Mouse (Mus musculus): Measurements from ENCODE around the gene Adipor1.

Adipor1 gene

DNA sequence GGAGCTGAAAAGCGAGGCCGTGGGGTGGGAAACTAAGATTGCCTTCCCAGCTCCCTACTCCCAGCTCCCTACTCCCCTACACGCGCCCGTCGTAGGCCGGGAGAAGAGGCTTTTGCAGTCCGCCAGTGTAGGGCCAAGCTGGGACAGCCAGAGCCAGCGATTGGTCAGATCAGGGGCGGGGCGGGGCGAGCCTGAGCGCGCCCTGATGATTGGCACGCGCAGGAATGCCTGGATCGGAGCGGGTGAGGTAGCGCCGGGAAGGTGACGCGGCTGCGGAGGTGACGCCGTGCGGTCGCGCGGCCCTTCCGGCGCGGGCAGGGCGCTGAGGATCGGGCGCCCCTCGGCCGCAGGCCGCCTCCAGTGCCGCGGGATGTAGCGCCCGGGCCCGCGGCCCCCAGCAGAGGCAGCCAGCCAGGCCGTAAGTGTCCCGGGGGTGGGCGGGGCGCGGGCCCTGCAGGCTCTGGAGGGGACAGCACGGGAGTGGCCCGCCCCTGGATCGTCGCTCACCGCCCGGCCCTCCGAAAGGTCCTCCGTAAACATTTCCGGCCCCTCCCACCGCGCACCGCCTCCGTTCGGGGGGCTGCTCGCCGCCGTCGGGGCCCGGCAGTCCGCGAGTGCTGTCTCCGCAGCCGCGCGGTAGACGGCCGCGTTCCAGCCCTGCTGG, at the start of gene Adipor1:
Gene Adipor1, plus strand, starts transcription at position 211 of the 664 bp plus-strand sequence.
- DNase-seq: peak; percentile 95

DNA sequence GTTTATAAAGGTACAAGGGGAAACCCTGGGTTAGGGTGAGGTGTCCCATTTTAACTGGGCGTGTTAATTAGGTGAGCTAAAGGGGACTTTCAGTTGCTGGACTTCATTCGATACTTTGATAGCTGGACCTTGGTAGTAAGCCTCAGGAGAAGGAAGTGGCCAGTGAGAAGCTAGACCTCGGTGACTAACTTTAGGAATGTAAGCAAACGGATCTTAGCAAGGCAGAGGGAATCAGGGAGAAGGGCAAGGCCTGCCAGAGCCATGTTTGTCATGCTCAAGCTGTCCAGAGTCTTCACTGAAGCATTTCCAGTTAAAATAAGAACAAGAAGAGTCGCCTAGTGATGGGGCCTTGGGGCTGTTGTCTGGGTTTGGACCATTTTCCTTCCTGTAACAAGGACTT, 49.7 kb upstream of the Adipor1 start:
- no peak for DNase-seq

DNA sequence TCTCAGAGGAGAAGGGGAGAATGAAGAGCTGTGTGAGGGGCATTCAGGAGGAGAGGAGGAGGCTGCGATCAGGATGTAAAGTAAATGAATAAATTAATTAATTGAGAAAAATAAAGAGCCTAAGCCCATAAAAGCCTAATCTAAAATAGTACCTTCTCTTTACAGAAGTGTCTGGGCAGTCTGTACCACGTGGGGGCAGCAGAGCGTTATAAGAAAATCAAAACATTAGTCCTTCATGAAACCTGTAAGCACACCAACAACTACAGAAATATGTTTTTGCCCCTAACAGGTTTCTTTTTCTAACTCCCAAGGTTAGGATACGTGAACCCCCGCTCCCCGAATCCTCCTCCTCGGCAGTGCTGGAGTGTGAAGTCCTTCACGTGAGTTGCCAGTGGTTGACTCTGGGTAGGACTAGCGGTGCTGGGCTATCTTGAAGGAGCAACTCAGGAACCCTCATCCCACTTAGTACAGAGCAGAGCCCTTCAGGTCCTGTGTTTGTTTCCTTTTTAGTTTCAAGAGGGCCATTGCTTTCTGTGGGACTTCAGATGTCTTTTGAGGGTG, 46.3 kb upstream of the Adipor1 start:
- DNase-seq: peak; percentile 76

DNA sequence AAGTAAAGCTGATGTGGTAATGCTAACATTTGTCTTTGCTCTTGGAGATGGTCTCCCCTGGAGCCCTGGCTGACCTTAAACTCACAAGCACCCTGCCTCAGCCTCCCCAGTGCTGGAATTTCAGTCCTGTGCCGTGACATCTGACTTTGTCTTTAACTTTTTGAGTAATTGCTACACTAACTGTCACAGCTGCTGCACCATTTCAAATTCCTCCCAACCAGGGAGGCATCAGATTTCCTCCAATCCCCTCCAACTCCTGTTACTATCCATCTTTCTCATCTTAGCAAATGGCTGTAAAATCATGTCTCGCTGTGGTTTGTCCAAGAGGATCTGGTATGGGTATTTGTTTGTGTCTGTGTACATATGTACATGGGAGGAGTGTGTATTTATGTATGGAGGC, 41.1 kb upstream of the Adipor1 start:
- DNase-seq: no peak

DNA sequence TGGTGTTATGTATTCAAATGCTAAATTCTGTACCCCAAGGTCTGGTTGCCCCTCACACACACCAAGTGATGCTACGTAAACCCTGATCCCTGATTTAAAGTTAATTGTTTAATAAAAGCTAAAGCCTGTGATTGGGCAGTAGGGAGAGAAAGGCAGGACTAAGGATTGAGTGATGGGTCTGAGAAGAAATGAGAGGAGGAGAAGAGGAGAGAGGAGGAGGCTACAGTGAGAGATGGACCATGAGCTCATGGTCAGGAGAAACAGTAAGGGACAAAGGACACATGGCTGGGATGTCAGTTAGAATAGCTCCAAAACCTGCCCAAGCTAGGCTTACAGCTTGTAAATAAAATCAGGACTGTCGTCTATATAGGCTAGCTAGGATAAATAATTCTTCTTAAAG, 34.1 kb upstream of the Adipor1 start:
- DNase-seq: no peak

DNA sequence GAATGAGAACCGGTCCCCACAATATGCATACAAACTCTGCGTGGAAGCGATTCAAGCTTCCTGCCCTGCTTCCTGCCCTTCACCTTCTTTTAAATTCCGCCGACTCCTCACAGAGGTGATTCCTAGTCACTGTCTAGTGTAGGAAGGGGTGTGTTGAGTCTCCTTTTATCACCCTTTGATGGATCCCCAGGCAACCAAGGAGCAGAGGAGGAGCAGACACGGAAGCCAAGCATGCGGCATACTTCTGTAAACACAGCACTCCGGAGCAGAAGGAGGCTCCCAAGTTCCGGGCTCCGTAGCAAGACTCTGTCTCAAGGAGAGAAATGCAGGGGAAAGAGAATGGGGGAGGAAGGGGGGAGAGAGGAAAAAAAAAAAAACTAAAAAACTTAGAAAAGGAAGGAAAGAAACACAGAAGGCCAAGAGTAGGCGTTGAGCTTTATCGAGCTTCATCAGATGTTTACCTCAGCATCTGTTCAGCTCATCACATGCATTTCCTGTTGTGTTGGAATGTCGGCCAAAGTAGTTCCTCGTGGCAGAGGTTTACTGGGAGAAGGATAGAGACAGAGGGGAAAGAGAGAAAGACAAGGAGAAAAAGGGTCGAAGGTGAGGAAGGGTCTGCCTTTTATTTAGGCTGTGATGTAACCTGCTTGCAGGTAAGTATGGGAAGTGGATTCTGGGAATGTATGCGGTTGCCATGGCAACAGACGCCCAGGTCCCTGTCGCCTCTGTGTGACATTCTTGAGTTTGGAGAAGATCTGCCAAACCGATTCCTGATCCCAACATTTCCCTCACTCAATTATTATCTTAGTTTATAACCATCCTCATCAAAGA, 33.2 kb upstream of the Adipor1 start:
- no peak for DNase-seq

DNA sequence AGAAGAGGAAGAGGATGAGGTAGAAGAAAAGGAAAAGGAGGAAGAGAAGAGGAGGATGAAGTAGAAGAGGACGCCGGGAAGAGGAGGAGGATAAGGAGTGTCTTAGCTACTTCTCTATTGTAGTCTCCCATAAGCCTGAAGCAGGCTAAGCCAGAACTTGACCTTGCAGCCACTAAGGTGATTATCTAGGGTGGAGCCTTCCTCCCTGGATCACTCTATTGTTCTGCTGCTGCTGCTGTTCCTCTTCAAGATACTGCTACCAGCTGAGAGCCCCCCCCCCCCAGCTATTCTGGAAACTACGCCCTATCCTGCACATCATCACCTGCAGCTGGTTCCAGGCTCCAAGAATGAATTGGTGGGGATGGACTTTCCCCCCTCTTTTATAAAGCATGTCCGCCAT, 30.6 kb upstream of the Adipor1 start:
- DNase-seq: no peak

DNA sequence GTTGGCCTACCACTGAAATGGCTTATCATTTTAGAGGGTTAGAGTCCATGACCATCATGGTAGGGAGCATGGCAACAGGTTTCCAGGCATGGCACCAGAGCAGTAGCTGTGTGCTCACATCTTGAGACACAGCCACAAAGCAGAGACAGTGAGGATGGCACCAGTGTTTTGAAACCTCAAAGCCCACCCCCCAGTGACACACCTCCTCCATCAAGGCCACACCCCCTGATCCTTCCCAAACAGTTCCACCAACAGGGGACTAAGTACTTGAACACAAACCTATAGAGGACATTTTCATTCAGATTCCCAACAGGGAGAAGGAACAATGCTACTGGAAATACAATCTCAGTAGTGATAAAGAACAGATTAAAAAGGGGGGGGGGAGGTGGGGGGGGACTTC, 30.0 kb upstream of the Adipor1 start:
- DNase-seq: no peak

DNA sequence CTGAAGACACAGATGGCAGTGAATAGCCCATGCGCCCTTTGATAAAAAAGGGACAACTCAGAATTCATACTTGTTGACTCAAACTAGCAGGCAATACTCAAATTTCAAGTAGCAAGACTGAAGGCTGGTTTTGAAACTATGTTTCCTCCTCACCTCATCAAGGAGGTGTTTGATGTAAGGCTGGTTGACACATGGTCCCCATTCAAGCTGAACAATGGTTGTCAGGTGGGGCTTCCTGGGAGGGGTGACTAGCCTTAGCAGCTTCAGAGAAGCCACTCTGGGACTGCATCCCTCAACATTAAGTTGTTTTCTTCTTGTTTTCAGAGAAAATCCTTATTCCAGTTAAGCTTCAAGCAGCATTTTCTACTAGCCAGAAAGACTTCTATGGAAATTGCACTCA, 29.5 kb upstream of the Adipor1 start, which contains the start of gene 4933406M09Rik:
Gene 4933406M09Rik, plus strand, starts transcription at position 275 of the 400 bp plus-strand sequence.
- DNase-seq: no peak

DNA sequence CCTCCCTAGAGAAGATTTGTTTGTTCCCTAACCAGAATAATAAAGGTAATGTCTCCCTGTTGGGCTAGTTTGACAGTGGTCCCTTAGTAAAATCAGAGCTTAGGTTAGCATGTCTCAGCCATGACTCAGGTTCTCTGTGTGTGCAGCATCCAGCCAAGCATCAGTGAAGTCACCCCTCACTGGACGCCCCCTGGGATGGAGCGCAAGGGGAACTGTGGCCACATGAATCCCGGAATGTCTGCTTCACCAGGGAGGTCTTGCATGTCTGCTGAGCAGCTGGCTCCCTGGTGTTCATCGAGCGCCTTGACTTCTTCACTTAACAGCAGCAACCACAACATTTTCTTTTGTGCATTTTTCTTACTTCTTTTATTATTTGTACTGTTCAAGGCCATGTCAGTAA, 21.4 kb upstream of the Adipor1 start:
- DNase-seq: no peak

DNA sequence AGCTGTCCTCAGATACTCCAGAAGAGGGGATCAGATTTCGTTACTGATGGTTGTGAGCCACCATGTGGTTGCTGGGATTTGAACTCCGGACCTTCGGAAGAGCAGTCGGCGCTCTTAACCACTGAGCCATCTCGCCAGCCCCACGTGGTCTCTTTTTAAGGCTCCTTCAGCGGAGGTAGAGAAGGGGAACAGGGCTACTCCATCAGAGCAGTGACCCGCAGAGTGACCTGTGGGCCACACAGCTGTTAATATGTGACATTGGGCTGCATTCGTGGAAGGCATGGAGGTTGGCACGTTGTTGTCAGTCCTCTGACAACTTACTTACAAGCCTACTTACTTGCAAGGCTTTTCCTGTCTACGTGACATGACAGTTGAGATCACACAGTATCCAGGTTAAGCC, 17.0 kb upstream of the Adipor1 start:
- no peak for DNase-seq

DNA sequence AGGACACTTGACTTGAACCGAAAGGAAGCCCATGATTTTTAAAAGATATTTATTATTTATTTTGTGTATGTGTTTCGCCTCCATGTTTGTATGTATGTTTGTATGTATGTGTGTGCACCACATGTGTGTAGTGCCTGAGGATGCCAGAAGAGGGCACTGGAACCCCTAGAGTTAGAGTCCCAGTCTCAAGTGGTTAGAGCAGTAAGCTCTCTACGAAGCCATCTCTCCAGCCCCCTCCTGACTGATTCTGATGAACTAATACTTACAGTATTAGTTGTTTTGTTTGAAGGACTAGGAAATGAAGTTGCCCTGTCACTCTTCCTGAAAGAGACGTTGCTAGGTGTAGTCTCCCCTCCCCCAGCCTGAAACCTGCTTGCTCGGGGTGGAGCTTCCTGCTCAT, 15.4 kb upstream of the Adipor1 start:
- DNase-seq: peak; percentile 34

DNA sequence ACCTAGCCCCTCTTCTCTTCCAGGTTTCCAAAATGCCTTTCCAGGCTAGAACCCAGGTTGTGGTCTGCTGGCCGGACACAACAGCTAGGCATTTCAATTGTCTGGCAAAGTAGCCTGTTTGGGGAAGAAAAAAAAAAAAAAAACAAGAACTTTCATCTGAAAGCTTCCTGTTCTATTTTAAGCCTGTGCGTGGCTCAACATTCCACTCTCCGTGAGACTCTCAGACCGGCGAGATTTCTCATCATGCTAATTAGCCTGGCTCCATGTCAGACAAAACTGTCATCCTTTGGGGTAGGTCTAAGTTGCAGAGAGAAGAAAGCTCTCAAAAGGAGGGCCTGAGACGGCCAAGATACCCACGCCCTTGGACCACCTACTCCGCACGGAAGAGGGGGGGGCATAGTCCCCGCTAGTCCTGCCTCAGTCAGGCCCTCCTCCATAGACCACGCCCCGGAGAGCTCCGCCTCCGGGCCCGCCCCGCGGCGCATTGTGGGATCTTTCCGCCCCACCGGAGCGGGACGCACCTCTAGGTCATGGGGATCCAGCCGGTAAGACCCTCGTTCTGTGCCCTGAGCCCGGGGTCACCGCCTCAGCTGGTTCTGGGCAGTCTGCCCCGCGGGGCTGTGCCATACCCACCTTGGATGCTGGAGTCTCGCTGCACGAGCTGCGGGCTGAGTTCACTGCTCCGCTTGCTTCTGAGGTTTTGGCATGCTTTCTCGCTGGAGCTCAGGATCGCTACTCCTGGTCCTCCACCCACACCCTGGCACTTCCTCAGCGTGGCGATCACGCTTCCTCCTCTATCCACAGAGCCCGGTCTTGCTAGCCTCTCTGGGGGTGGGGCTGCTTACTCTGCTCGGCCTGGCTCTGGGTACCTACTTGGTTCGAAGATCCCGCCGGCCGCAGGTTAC, 9.4 kb upstream of the Adipor1 start, which contains the start of gene Cyb5r1:
Gene Cyb5r1, plus strand, starts transcription at position 51 of the 905 bp plus-strand sequence.
- DNase-seq: peak; percentile 86

DNA sequence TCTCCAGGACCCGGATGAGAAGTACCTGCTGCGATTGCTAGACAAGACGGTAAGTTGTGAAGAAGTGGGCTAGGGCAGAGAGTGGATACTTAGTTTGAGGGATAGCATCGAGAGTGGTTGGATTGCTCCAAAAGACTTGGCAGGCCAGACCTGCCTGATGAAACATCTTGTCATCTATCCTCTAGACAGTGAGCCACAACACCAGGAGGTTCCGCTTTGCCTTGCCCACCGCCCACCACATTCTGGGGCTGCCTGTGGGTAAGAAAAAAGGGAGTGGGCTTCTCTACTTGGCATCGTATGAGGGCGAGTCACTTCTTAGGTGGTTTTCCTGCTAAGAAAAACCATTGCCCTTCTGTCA, 8.8 kb upstream of the Adipor1 start:
- DNase-seq: no peak

DNA sequence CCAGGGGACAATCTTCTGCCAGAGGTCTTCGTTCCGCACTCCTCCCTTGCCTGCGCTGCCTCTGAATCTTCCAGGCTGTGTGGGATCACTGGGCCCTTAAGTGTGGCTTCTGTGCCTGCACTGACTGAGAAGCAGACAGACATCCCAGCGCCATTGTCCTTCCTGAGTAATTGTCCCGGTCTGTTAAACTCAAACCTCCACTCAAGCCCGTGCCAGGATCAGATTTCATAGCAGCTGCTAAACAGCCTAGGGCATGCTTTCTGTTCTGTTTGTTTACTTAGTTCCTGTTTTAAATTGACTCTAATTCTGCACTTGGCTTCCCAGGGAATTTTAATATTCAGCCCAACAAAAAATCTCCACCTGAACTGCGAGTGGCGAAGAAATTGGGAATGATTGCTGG, 7.1 kb upstream of the Adipor1 start:
- no peak for DNase-seq

DNA sequence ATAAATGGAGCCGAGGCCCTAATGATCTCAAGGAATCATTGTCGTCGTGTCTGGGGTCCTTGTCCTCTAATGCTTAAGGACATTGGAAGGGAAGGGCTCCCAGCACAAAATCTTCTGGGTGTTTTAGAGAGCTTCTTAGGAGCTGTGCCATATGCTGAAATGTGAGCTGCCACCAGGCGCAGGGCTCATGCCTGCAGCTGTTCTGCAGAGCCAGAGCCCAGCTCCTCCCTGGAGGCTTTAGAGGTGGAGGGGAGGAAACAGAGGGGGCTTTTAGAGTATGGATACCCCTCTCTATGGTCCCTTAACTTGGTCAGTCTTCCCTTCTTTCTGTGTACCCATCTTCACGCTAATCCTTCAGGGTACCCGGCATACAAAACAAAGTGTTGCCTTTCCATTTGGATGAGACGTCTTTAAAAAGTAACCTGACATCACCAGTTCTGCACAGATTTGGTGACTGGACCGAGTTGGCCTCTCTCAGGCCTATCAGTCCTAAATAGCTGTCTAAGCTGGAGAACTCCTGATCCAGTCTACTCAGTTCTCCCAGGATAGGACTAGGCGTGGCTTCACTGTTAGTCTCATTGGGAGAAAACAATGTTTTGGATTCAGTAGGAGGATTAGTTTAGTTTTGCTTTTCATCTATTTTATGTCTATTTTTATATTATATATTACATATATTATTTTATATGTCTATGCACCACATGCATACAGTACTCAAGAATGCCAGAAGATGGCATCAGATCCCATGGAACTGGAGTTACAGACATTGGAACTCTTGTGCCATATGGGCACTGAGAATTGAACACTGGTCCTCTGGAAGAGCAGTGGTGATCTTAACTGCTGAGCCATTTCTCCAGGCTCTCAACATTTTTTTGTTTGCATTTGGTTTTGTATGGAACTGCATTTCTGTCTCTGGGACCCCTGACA, 3.2 kb upstream of the Adipor1 start:
- DNase-seq: no peak

DNA sequence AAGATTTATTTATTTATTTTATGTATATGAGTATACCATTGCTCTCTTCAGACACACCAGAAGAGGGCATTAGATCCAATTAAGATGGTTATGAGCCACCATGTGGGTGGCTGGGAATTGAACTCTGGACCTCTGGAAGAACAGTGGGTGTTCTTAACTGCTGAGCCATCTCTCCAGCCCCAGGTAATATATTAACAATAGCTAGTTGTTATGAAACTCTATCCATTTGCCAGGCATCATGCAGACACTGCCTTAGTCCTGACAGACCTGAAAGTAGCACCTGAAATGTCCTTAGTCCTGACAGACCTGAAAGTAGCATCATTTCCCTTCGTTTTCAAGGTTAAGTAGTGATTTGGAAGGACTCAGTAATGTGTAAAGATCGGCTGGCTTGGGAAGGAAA, 1.1 kb upstream of the Adipor1 start:
- DNase-seq: no peak

DNA sequence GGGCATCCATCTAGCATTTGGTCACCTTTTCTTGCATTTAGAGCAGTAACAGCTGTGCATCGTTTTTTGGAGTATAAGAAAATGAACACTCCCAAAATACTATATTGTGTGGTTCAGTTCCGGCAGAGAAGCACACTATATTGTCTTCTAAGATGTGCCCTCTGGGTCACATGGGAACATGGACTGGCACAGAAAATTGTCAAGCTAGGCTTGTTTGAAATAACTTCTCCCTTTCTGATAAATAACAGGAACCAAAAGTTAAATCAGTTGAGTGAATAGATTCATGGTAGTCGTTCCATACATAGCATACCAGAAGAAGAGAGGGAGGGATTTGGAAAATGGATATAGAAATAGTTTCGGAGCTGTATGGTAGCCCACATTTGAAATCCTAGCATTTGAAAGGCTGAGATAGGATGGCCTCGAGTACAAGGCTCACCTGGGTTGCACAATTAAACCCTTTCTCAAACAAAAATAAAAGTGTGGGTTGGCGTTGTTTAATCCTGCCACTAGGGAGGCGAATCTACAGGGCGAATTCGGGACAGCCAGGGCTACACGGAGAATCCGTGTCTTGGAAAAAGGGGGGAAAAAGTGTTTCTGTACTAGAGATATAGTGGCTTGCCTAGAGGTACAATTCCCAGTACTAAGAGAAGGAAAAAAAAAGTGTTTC, 544 bp upstream of the Adipor1 start:
- DNase-seq: no peak

DNA sequence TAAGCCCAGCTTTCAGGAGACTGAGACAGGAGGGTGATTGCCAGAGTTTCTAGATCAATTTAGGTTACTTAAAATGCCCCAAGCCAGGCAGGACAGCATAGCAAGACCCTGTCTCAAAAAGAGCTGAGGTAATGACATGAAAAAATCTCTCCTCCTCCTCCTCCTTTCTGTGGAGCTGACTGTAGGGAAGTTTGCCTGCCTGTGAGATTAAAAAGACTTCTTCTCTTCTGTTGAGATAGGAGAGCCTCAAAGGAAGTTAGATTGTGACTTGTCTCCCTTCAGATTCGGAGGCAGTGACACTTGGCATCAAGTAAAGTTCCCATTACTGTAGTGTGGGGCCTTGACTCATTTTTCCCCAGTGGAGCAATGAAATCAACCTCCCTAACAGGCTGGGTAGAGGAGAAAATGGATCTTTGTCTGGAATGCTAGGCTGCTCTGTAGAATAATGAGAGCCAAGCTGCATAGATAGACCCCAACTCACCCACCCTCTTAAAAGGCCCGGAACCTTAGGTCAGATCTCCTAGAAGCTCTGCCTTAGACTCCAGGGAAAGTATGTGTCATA, 3.3 kb downstream of the Adipor1 start:
- no peak for DNase-seq

DNA sequence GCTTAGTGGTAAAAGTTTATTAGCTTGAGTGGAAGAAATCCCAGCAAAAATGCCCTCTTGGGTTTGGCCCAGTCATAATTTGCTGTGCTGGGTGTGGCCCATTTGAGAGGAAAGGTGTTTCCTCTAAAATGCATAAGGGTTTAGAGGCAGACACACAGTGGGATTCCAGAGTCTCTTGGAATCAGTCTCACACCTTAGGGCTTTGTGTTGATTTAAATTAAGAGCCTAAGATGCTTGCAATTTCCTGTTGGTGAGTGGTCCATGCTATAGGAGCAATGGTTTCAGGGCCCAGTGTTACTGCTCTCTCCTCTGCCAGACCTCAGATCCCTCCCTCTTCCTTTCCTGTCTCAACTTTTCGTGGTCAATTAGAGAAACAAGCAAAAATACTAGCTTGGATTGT, 4.0 kb downstream of the Adipor1 start:
- no peak for DNase-seq
